Mouse (Mus musculus): ENCODE data around the gene Lgi1.

Gene Lgi1

GRCm38 (mm10) chr19:38264505-38265500 lies at the start of gene Lgi1:
Lgi1 (plus strand) TSS chr19:38264536.
- peak; percentile 93 for DNase-seq (ENCODE audit: low read depth, low spot score)

GRCm38 (mm10) chr19:38217696-38218095 lies 46.6 kb upstream of the Lgi1 start:
- DNase-seq (ENCODE audit: low read depth, low spot score): no peak

- DNase-seq (ENCODE audit: low read depth, low spot score): peak; percentile 36
Observed at GRCm38 (mm10) chr19:38223356-38223904, 40.9 kb upstream of the Lgi1 start.

- DNase-seq (ENCODE audit: low read depth, low spot score): peak; percentile 98
Observed at GRCm38 (mm10) chr19:38223905-38224684, 40.2 kb upstream of the Lgi1 start, which contains the start of gene Fra10ac1. Fra10ac1 (minus strand) TSS chr19:38224156.

GRCm38 (mm10) chr19:38224685-38225060 lies 39.7 kb upstream of the Lgi1 start:
- peak; percentile 89 for DNase-seq (ENCODE audit: low read depth, low spot score)

GRCm38 (mm10) chr19:38228699-38229098 lies 35.6 kb upstream of the Lgi1 start:
- no peak for DNase-seq (ENCODE audit: low read depth, low spot score)

GRCm38 (mm10) chr19:38232087-38232486 lies 32.2 kb upstream of the Lgi1 start:
- no peak for DNase-seq (ENCODE audit: low read depth, low spot score)

GRCm38 (mm10) chr19:38232516-38232915 lies 31.8 kb upstream of the Lgi1 start:
- DNase-seq (ENCODE audit: low read depth, low spot score): no peak

- no peak for DNase-seq (ENCODE audit: low read depth, low spot score)
Observed at GRCm38 (mm10) chr19:38236526-38236925, 27.8 kb upstream of the Lgi1 start.

- peak; percentile 54 for DNase-seq (ENCODE audit: low read depth, low spot score)
Observed at GRCm38 (mm10) chr19:38237834-38238212, 26.5 kb upstream of the Lgi1 start.

GRCm38 (mm10) chr19:38238213-38238951 lies 26.0 kb upstream of the Lgi1 start:
- peak; percentile 96 for DNase-seq (ENCODE audit: low read depth, low spot score)

- no peak for DNase-seq (ENCODE audit: low read depth, low spot score)
Observed at GRCm38 (mm10) chr19:38242314-38242852, 22.0 kb upstream of the Lgi1 start.

- no peak for DNase-seq (ENCODE audit: low read depth, low spot score)
Observed at GRCm38 (mm10) chr19:38244748-38245147, 19.6 kb upstream of the Lgi1 start.

GRCm38 (mm10) chr19:38245361-38246176 lies 18.8 kb upstream of the Lgi1 start:
- peak; percentile 55 for DNase-seq (ENCODE audit: low read depth, low spot score)

GRCm38 (mm10) chr19:38246177-38246622 lies 18.1 kb upstream of the Lgi1 start:
- DNase-seq (ENCODE audit: low read depth, low spot score): no peak

- DNase-seq (ENCODE audit: low read depth, low spot score): peak; percentile 63
Observed at GRCm38 (mm10) chr19:38249627-38250026, 14.7 kb upstream of the Lgi1 start.

GRCm38 (mm10) chr19:38253796-38254195 lies 10.5 kb upstream of the Lgi1 start:
- peak; percentile 90 for DNase-seq (ENCODE audit: low read depth, low spot score)

GRCm38 (mm10) chr19:38258651-38259065 lies 5.7 kb upstream of the Lgi1 start:
- DNase-seq (ENCODE audit: low read depth, low spot score): peak; percentile 90

GRCm38 (mm10) chr19:38259436-38259835 lies 4.9 kb upstream of the Lgi1 start:
- peak; percentile 75 for DNase-seq (ENCODE audit: low read depth, low spot score)

GRCm38 (mm10) chr19:38260346-38260745 lies 4.0 kb upstream of the Lgi1 start:
- DNase-seq (ENCODE audit: low read depth, low spot score): peak; percentile 33

All from brain, adult 2 months (tissue).